Mouse (Mus musculus): ENCODE results near the gene Pdlim5.

DNA sequence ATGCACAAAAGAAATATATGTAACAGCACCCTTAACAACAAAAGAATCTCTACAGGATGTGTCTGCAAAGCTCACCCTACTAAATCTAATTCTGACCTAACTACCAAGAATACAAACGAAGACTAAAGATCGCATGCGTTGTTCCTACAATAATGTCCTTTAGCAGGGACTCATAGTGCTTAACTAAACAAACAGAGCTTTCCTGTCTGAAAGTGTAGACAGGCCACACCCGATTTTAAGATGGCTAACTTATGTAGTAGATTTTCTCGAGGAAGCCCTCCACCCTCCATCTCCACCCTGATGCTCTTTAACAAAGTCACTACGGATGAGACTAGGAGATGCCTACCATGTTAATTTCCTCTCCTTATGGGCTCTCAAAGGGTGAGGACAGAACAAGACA is 71.9 kb downstream of the Pdlim5 start:
- no peak for TF ChIP-seq POLR2A (IDR thresholded peaks at IDR 0.05; ENCODE audit: borderline replicate concordance, extremely low read depth, insufficient read depth, insufficient read length, poor library complexity, severe bottlenecking)
- no peak for TF ChIP-seq CTCF (IDR thresholded peaks at IDR 0.05; ENCODE audit: borderline replicate concordance, extremely low read depth, insufficient read depth, insufficient read length)

Data from brain, embryonic 14.5 days (tissue).